Mouse (Mus musculus) gonadal fat pad, adult 2 months (tissue): ENCODE measurements around the gene Chchd3. TPM values are rescaled to one million over a fixed set of nuclear protein-coding genes. Genes with fewer than 3 reads are reported as not detected.

Experiments
- DNase-seq: peaks from one replicate; pipeline ENCODE4 v3.0.0-alpha.2; 2012; ENCODE audit warnings: low read depth
- polyA plus RNA-seq: library from polyadenylated mRNA; depleted of rRNA; stranded (reverse); fragments of >200 nt; gene quantifications from 2 replicates; pipeline ENCODE4 v1.2.3, GENCODE M21; 2012; rRNA removed

Gene Chchd3
- polyA plus RNA-seq = 51.4 and 51.8 TPM in 2 replicates

- peak; percentile 89 for DNase-seq
Measured at GRCm38 (mm10) chr6:33059735-33060576, at the start of gene Chchd3. Gene Chchd3 (minus strand): TSS chr6:33060260.

- DNase-seq = no peak
Measured at GRCm38 (mm10) chr6:33104661-33105060, 44.6 kb upstream of the Chchd3 start.

GRCm38 (mm10) chr6:33098903-33099302, 38.8 kb upstream of the Chchd3 start:
- no peak for DNase-seq

GRCm38 (mm10) chr6:33094671-33095233, 34.7 kb upstream of the Chchd3 start:
- DNase-seq = no peak

- DNase-seq = no peak
Measured at GRCm38 (mm10) chr6:33080186-33080585, 20.1 kb upstream of the Chchd3 start.

GRCm38 (mm10) chr6:33078260-33078936, 18.3 kb upstream of the Chchd3 start:
- no peak for DNase-seq

GRCm38 (mm10) chr6:33066462-33066861, 6.4 kb upstream of the Chchd3 start:
- DNase-seq = no peak

- no peak for DNase-seq
Measured at GRCm38 (mm10) chr6:33059276-33059675, 784 bp downstream of the Chchd3 start.

GRCm38 (mm10) chr6:33056392-33056791, 3.7 kb downstream of the Chchd3 start:
- DNase-seq = no peak

GRCm38 (mm10) chr6:33055663-33056062, 4.4 kb downstream of the Chchd3 start:
- no peak for DNase-seq

- DNase-seq = no peak
Measured at GRCm38 (mm10) chr6:33054946-33055345, 5.1 kb downstream of the Chchd3 start.

- DNase-seq = no peak
Measured at GRCm38 (mm10) chr6:33051642-33052041, 8.4 kb downstream of the Chchd3 start.

- DNase-seq = no peak
Measured at GRCm38 (mm10) chr6:33049705-33050420, 10.2 kb downstream of the Chchd3 start.

GRCm38 (mm10) chr6:33043480-33043879, 16.6 kb downstream of the Chchd3 start:
- DNase-seq = no peak

GRCm38 (mm10) chr6:33042880-33043279, 17.2 kb downstream of the Chchd3 start:
- no peak for DNase-seq

GRCm38 (mm10) chr6:33041978-33042377, 18.1 kb downstream of the Chchd3 start:
- DNase-seq = no peak

- no peak for DNase-seq
Measured at GRCm38 (mm10) chr6:33040360-33041090, 19.5 kb downstream of the Chchd3 start.

GRCm38 (mm10) chr6:33032543-33032942, 27.5 kb downstream of the Chchd3 start:
- DNase-seq = no peak

GRCm38 (mm10) chr6:33031631-33032030, 28.4 kb downstream of the Chchd3 start:
- DNase-seq = no peak

GRCm38 (mm10) chr6:33028296-33028695, 31.8 kb downstream of the Chchd3 start:
- DNase-seq = no peak

- DNase-seq = no peak
Measured at GRCm38 (mm10) chr6:33025041-33025440, 35.0 kb downstream of the Chchd3 start.
